ENCODE assay signal across 8 mouse cellular contexts in genomic region chr16:31918248-31918724, GRCm38 (mm10). TPM values are rescaled to one million over a fixed set of nuclear protein-coding genes. Genes with fewer than 3 reads are reported as not detected.
DNase-seq lines count a peak whose midpoint lies in the region; ATAC-seq and TF ChIP-seq lines count a peak whose summit lies in the region.

No protein-coding gene starts in this region.

- peak; percentile 78 for DNase-seq in ES-CJ7 (ENCODE audit: low read depth, low spot score)
- peak; percentile 67 for DNase-seq in c-Kit-positive CD71-positive TER-119-positive erythroid progenitor cells, embryonic 14.5 days (ENCODE audit: low spot score)
- peak; percentile 68 for DNase-seq in heart, postnatal 0 days (ENCODE audit: low spot score)
- DNase-seq in kidney, postnatal 25 days = peak; percentile 82 to 86
- peak; percentile 38 for DNase-seq in liver, embryonic 13.5 days
- peak; percentile 83 for DNase-seq in neural tube, embryonic 10.5 days (ENCODE audit: extremely low spot score, low spot score)

- ATAC-seq in forebrain, embryonic 12.5 days (ENCODE audit: low FRiP score) = peak; percentile 51; the same call in 1 of the 2 replicates
- peak; percentile 55; the same call in 1 of the 2 replicates for ATAC-seq in heart, postnatal 0 days (ENCODE audit: insufficient read depth, low read depth)
- ATAC-seq in liver, embryonic 13.5 days (ENCODE audit: low read depth) = no peak
- no peak; the same call in 1 of the 2 replicates for ATAC-seq in stomach, embryonic 16.5 days (ENCODE audit: insufficient read depth, low FRiP score)

- H3K4me2 ChIP-seq in forebrain, embryonic 12.5 days = peak overlapping the region; percentile 38
- peak overlapping the region; percentile 48 for H3K4me2 ChIP-seq in heart, postnatal 0 days (ENCODE audit: low read depth, low read length)
- H3K4me2 ChIP-seq in liver, embryonic 13.5 days = peak overlapping the region; percentile 48
- peak overlapping the region; percentile 55 for H3K4me2 ChIP-seq in stomach, embryonic 16.5 days (ENCODE audit: low read depth, low read length)

- H3K4me3 ChIP-seq in forebrain, embryonic 12.5 days (replicated peaks) = no peak overlapping the region
- H3K4me3 ChIP-seq in heart, postnatal 0 days (ENCODE audit: low read depth, low read length) = no peak overlapping the region
- H3K4me3 ChIP-seq in liver, embryonic 13.5 days (replicated peaks) = no peak overlapping the region
- 0 out of 2 replicates have a peak overlapping the region, but pooled peaks have one; percentile 17 for H3K4me3 ChIP-seq in stomach, embryonic 16.5 days (replicated peaks; ENCODE audit: low read length)

- no peak for TF ChIP-seq EP300 in heart, postnatal 0 days (IDR thresholded peaks at IDR 0.05; ENCODE audit: low read depth)

- TF ChIP-seq CTCF in heart, postnatal 0 days (IDR thresholded peaks at IDR 0.05; ENCODE audit: low read depth) = peak; percentile 95

- 6% methylated on average over 14 of the region's 14 CpGs for WGBS in forebrain, embryonic 12.5 days
- WGBS in heart, postnatal 0 days = 4% methylated on average over 14 of the region's 14 CpGs
- 3% methylated on average over 14 of the region's 14 CpGs for WGBS in liver, embryonic 13.5 days (ENCODE audit: insufficient replicate concordance)
- 3% methylated on average over 14 of the region's 14 CpGs for WGBS in stomach, embryonic 16.5 days

- 0 out of 2 replicates have a peak, but pooled peaks cover 2% of the 10 kb centered on the region for H3K4me1 ChIP-seq in forebrain, embryonic 12.5 days
- H3K4me1 ChIP-seq in heart, postnatal 0 days (ENCODE audit: control insufficient read depth, insufficient read depth) = no peaks in the 10 kb centered on the region
- 0 out of 2 replicates have a peak, but pooled peaks cover 8% of the 10 kb centered on the region for H3K4me1 ChIP-seq in liver, embryonic 13.5 days (replicated peaks)
- H3K4me1 ChIP-seq in stomach, embryonic 16.5 days (ENCODE audit: control insufficient read depth, insufficient read depth, low read length) = 0 out of 2 replicates have a peak, but pooled peaks cover 3% of the 10 kb centered on the region

- H3K9ac ChIP-seq in forebrain, embryonic 12.5 days = no peak overlapping the region
- H3K9ac ChIP-seq in heart, postnatal 0 days (replicated peaks; ENCODE audit: low read depth, low read length) = no peak overlapping the region
- no peak overlapping the region for H3K9ac ChIP-seq in liver, embryonic 13.5 days
- H3K9ac ChIP-seq in stomach, embryonic 16.5 days (ENCODE audit: low read length) = peak overlapping the region; percentile 61

- no peaks in the 10 kb centered on the region for H3K27me3 ChIP-seq in forebrain, embryonic 12.5 days
- no peaks in the 10 kb centered on the region for H3K27me3 ChIP-seq in heart, postnatal 0 days (ENCODE audit: control insufficient read depth, insufficient read depth, low read length)
- H3K27me3 ChIP-seq in liver, embryonic 13.5 days = 0 out of 2 replicates have a peak, but pooled peaks cover 3% of the 10 kb centered on the region
- H3K27me3 ChIP-seq in stomach, embryonic 16.5 days (ENCODE audit: control insufficient read depth, insufficient read depth, low read length) = no peaks in the 10 kb centered on the region

- no peak overlapping the region for H3K27ac ChIP-seq in forebrain, embryonic 12.5 days
- no peak overlapping the region for H3K27ac ChIP-seq in heart, postnatal 0 days (ENCODE audit: low read depth)
- H3K27ac ChIP-seq in liver, embryonic 13.5 days = no peak overlapping the region
- H3K27ac ChIP-seq in stomach, embryonic 16.5 days (ENCODE audit: low read length) = no peak overlapping the region

- H3K36me3 ChIP-seq in forebrain, embryonic 12.5 days (replicated peaks) = no peaks in the 10 kb centered on the region
- H3K36me3 ChIP-seq in heart, postnatal 0 days (replicated peaks; ENCODE audit: control insufficient read depth, insufficient read depth, low read length) = no peaks in the 10 kb centered on the region
- no peaks in the 10 kb centered on the region for H3K36me3 ChIP-seq in liver, embryonic 13.5 days
- H3K36me3 ChIP-seq in stomach, embryonic 16.5 days (ENCODE audit: control insufficient read depth, insufficient read depth, low read length) = no peaks in the 10 kb centered on the region

- no peaks in the 10 kb centered on the region for H3K9me3 ChIP-seq in forebrain, embryonic 12.5 days
- H3K9me3 ChIP-seq in heart, postnatal 0 days (replicated peaks; ENCODE audit: control insufficient read depth, low read length) = no peaks in the 10 kb centered on the region
- no peaks in the 10 kb centered on the region for H3K9me3 ChIP-seq in liver, embryonic 13.5 days (replicated peaks)
- H3K9me3 ChIP-seq in stomach, embryonic 16.5 days (replicated peaks; ENCODE audit: control insufficient read depth, low read length) = no peaks in the 10 kb centered on the region

RNA-seq across cellular contexts. Expression of gene Pigz, which starts 15.4 kb away (rescaled TPM):
- 1.1 and 1.5 TPM in 2 replicates for polyA plus RNA-seq in forebrain, embryonic 12.5 days (2016; fragmentation: Nextera tagmentation; extraction: Ambion mirVana)
- not detected in 2 replicates for total RNA-seq in heart, postnatal 0 days (2014; rRNA removed; ENCODE audit: low replicate concordance)
- polyA plus RNA-seq in heart, postnatal 0 days (2015; fragmentation: Nextera tagmentation; extraction: Ambion mirVana) = 0.51 and 0.87 TPM in 2 replicates
- polyA plus RNA-seq in liver, embryonic 13.5 days (2015; fragmentation: Nextera tagmentation; extraction: Ambion mirVana) = 0.38 TPM in 1 of 2 replicates, not detected in the other
- 0.96 and 1.5 TPM in 2 replicates for polyA plus RNA-seq in stomach, embryonic 16.5 days (2015; fragmentation: Nextera tagmentation; extraction: Ambion mirVana)

RNA-seq across cellular contexts. Expression of gene 0610012G03Rik, which starts 30.0 kb away (rescaled TPM):
- 79.7 and 91.9 TPM in 2 replicates for polyA plus RNA-seq in forebrain, embryonic 12.5 days (2016; fragmentation: Nextera tagmentation; extraction: Ambion mirVana)
- 141 and 171 TPM in 2 replicates for total RNA-seq in heart, postnatal 0 days (2014; rRNA removed; ENCODE audit: low replicate concordance)
- polyA plus RNA-seq in heart, postnatal 0 days (2015; fragmentation: Nextera tagmentation; extraction: Ambion mirVana) = 175 and 190 TPM in 2 replicates
- 42.6 and 49.1 TPM in 2 replicates for polyA plus RNA-seq in liver, embryonic 13.5 days (2015; fragmentation: Nextera tagmentation; extraction: Ambion mirVana)
- polyA plus RNA-seq in stomach, embryonic 16.5 days (2015; fragmentation: Nextera tagmentation; extraction: Ambion mirVana) = 81.6 and 84.9 TPM in 2 replicates

RNA-seq across cellular contexts. Expression of gene Ncbp2, which starts 30.0 kb away (rescaled TPM):
- 134 TPM in 2 replicates for polyA plus RNA-seq in forebrain, embryonic 12.5 days (2016; fragmentation: Nextera tagmentation; extraction: Ambion mirVana)
- total RNA-seq in heart, postnatal 0 days (2014; rRNA removed; ENCODE audit: low replicate concordance) = 9.9 and 12.0 TPM in 2 replicates
- 42.1 and 48.0 TPM in 2 replicates for polyA plus RNA-seq in heart, postnatal 0 days (2015; fragmentation: Nextera tagmentation; extraction: Ambion mirVana)
- 39.6 and 48.3 TPM in 2 replicates for polyA plus RNA-seq in liver, embryonic 13.5 days (2015; fragmentation: Nextera tagmentation; extraction: Ambion mirVana)
- polyA plus RNA-seq in stomach, embryonic 16.5 days (2015; fragmentation: Nextera tagmentation; extraction: Ambion mirVana) = 89.5 and 97.9 TPM in 2 replicates

RNA-seq across cellular contexts. Expression of gene Meltf, which starts 39.7 kb away (rescaled TPM):
- polyA plus RNA-seq in forebrain, embryonic 12.5 days (2016; fragmentation: Nextera tagmentation; extraction: Ambion mirVana) = 0.09 TPM in 2 replicates
- 0.04 TPM in 1 of 2 replicates, not detected in the other for total RNA-seq in heart, postnatal 0 days (2014; rRNA removed; ENCODE audit: low replicate concordance)
- not detected in 2 replicates for polyA plus RNA-seq in heart, postnatal 0 days (2015; fragmentation: Nextera tagmentation; extraction: Ambion mirVana)
- 0.07 and 0.10 TPM in 2 replicates for polyA plus RNA-seq in liver, embryonic 13.5 days (2015; fragmentation: Nextera tagmentation; extraction: Ambion mirVana)
- 4.8 and 6.1 TPM in 2 replicates for polyA plus RNA-seq in stomach, embryonic 16.5 days (2015; fragmentation: Nextera tagmentation; extraction: Ambion mirVana)

Comparison
In these comparisons a context has a peak if more than half of its experiments do, and no peak if none do; other contexts are left out.
1. ATAC-seq: peak in forebrain, embryonic 12.5 days (single experiment) and heart, postnatal 0 days (single experiment); none in liver, embryonic 13.5 days (single experiment) and stomach, embryonic 16.5 days (single experiment).
2. Peak in every context shown above with its lines, with median percentiles within 50 percentile points of each other: DNase-seq and H3K4me2 ChIP-seq.